Mouse (Mus musculus) urinary bladder, postnatal 4 days (tissue): ENCODE results near the gene Parp16.
A peak's percentile ranks its signal among the peaks of the same experiment; 100 is the strongest.
"Not testable (repeated sequence)": the region's sequence is repeated elsewhere in the genome, so short reads cannot be mapped to it uniquely, and the experiment has no call there.

Source experiments
- DNase-seq, 2 experiments: peaks; one replicate each; pipeline ENCODE4 v3.0.0; 2021 to 2022; ENCODE audit warnings: low spot score in 2 of 2

Gene Parp16

GRCm38 (mm10) chr9:65178336-65179213, 16.6 kb upstream of the Parp16 start:
- peak in 1 of 2 experiments; percentile 56 for DNase-seq

- DNase-seq: no peak
Observed at GRCm38 (mm10) chr9:65179817-65180624, 15.1 kb upstream of the Parp16 start.

GRCm38 (mm10) chr9:65188599-65188998, 6.6 kb upstream of the Parp16 start:
- peak; percentile 75 to 78 for DNase-seq

- no peak for DNase-seq
Observed at GRCm38 (mm10) chr9:65190306-65190705, 4.8 kb upstream of the Parp16 start.

GRCm38 (mm10) chr9:65191389-65191754, 3.8 kb upstream of the Parp16 start:
- DNase-seq: no peak

GRCm38 (mm10) chr9:65191755-65192469, 3.2 kb upstream of the Parp16 start:
- no peak for DNase-seq

GRCm38 (mm10) chr9:65193214-65193613, 1.9 kb upstream of the Parp16 start:
- DNase-seq: no peak

GRCm38 (mm10) chr9:65195621-65195981, 448 bp downstream of the Parp16 start:
- DNase-seq: no peak

- no peak for DNase-seq
Observed at GRCm38 (mm10) chr9:65195982-65196737, 1.0 kb downstream of the Parp16 start.

- peak; percentile 91 to 96 for DNase-seq
Observed at GRCm38 (mm10) chr9:65196738-65197569, 1.8 kb downstream of the Parp16 start.

GRCm38 (mm10) chr9:65197826-65198225, 2.7 kb downstream of the Parp16 start:
- no peak for DNase-seq

- DNase-seq: no peak
Observed at GRCm38 (mm10) chr9:65199723-65200122, 4.6 kb downstream of the Parp16 start.

GRCm38 (mm10) chr9:65200606-65201005, 5.5 kb downstream of the Parp16 start:
- DNase-seq: no peak

GRCm38 (mm10) chr9:65201021-65201380, 5.8 kb downstream of the Parp16 start:
- DNase-seq: no peak

- DNase-seq: peak; percentile 69 to 88
Observed at GRCm38 (mm10) chr9:65201381-65202164, 6.4 kb downstream of the Parp16 start.

GRCm38 (mm10) chr9:65202165-65202754, 7.1 kb downstream of the Parp16 start:
- DNase-seq: no peak

- DNase-seq: no peak
Observed at GRCm38 (mm10) chr9:65205049-65205815, 10.1 kb downstream of the Parp16 start.

- not testable (repeated sequence) for DNase-seq
Observed at GRCm38 (mm10) chr9:65207041-65207815, 12.1 kb downstream of the Parp16 start.
